Mouse (Mus musculus) olfactory bulb, adult 2 months (tissue): ENCODE data around the gene Rorc.

ENCODE experiments used
- CTCF ChIP-seq: fragments of 200-500 bp; IDR thresholded peaks from 2 replicates; pipeline ENCODE4 v1.5.1; 2012; ENCODE audit warnings: low read depth, mild to moderate bottlenecking, low read length, moderate library complexity; ENCODE audit not compliant: insufficient read depth
- POLR2A ChIP-seq: fragments of 200-500 bp; IDR thresholded peaks from 2 replicates; pipeline ENCODE4 v1.6.1; 2012; ENCODE audit warnings: mild to moderate bottlenecking, low read depth, low read length, moderate library complexity; ENCODE audit not compliant: insufficient read depth

DNA sequence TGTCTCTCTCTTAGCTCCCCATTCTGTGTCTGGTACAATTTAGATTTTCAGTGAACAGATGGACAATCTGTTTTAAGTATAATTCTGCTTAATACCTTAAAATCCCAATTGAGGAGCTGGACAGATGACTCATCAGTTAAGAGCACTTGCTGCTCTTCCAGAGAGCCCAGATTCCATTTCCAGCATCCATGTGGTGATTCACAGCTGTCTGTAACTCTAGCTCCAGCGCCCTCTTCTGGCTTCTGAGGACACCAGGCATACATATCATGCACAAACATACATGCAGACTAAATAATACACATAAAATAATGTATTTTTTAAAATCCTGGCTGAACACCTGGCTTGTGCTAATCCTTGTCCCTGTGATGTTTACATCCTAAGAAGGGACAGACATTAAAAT is 11.8 kb upstream of the Rorc start:
- no peak for TF ChIP-seq CTCF
- TF ChIP-seq POLR2A = no peak
